28 mouse cellular contexts compared by ENCODE assay signal in the genomic region with DNA sequence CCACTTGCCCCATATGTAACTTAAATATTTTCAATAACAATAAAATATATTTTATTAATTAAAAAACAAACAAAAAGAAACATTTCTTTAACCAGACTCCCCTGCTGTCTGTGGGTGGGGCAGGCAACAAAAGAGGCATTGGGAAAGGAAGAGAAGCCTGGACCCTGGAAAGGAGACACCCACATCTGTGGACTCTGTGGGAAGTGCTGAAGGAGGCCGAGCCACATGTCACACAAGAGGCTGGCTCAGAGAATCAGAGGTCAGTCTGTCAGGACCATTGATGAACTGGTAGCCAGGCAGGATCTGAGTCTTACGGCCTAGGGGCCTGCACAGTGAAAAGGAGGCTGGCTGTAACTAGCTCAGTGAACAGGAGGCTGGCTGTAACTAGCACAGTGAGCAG. TPM values are rescaled to one million over a fixed set of nuclear protein-coding genes. Genes with fewer than 3 reads are reported as not detected.
DNase-seq lines count a peak whose midpoint lies in the region; ATAC-seq and TF ChIP-seq lines count a peak whose summit lies in the region.
"Had no signal": no experiment of that assay in that cellular context is flagged by ENCODE, and none has a peak within 500 bp of the region (broad histone marks: within the 10 kb centered on the region; RNA-seq: fewer than 3 reads in every experiment).

No protein-coding gene starts in this region.

- H3K36me3 ChIP-seq in forebrain, embryonic 10.5 days (replicated peaks), result peaks cover 47% of the 10 kb centered on the region
- H3K36me3 ChIP-seq in forebrain, embryonic 15.5 days, result peaks cover 18% of the 10 kb centered on the region
- peaks cover 42% of the 10 kb centered on the region for H3K36me3 ChIP-seq in midbrain, embryonic 10.5 days
- peaks cover 12% of the 10 kb centered on the region for H3K36me3 ChIP-seq in midbrain, embryonic 11.5 days (ENCODE audit: control insufficient read depth, insufficient read depth, low read length)
- no peaks in the 10 kb centered on the region; the same call in 1 of the 2 replicates for H3K36me3 ChIP-seq in embryonic facial prominence, embryonic 11.5 days (replicated peaks; ENCODE audit: control insufficient read depth, insufficient read depth, low read depth, low read length)

- H3K4me3 ChIP-seq in forebrain, embryonic 10.5 days, result no peak overlapping the region
- H3K4me3 ChIP-seq in forebrain, embryonic 15.5 days, result no peak overlapping the region
- H3K4me3 ChIP-seq in midbrain, embryonic 10.5 days, result no peak overlapping the region
- no peak overlapping the region for H3K4me3 ChIP-seq in midbrain, embryonic 11.5 days (ENCODE audit: low read depth, low read length)
- H3K4me3 ChIP-seq in embryonic facial prominence, embryonic 11.5 days (ENCODE audit: low read depth, low read length), result no peak overlapping the region
- H3K4me3 ChIP-seq in layer of hippocampus, adult 2 months, result no peak overlapping the region
- H3K4me3 ChIP-seq: embryonic facial prominence, embryonic 12.5 days; erythroblast, embryonic 14.5 days; forebrain, embryonic 13.5 days; heart, embryonic 12.5 days; heart, embryonic 15.5 days had no signal

- DNase-seq in forebrain, embryonic 10.5 days (ENCODE audit: extremely low spot score, low spot score), result no peak
- no peak for DNase-seq in midbrain, embryonic 10.5 days (ENCODE audit: low spot score)
- no peak for DNase-seq in midbrain, embryonic 11.5 days (ENCODE audit: low spot score, missing footprints)
- no peak for DNase-seq in embryonic facial prominence, embryonic 11.5 days (ENCODE audit: low spot score)
- DNase-seq in layer of hippocampus, adult 2 months (ENCODE audit: low spot score in 2 of 2), result no peak
- DNase-seq in layer of hippocampus, adult 18-20 months (ENCODE audit: low spot score in 2 of 2), result no peak
- DNase-seq: adrenal gland, adult 8-10 months; adrenal gland, postnatal 25 days; B cell, adult 2 months; cerebellum, adult 11-12 months; cerebellum, adult 9-10 months; forebrain, postnatal 0 days; gastrocnemius, postnatal 25 days; heart, adult 18-20 months; heart, postnatal 10 days; heart, postnatal 36 days had no signal

- H3K9me3 ChIP-seq in forebrain, embryonic 10.5 days, result no peaks in the 10 kb centered on the region
- no peaks in the 10 kb centered on the region for H3K9me3 ChIP-seq in forebrain, embryonic 15.5 days
- no peaks in the 10 kb centered on the region for H3K9me3 ChIP-seq in midbrain, embryonic 10.5 days (replicated peaks)
- H3K9me3 ChIP-seq in midbrain, embryonic 11.5 days (ENCODE audit: control insufficient read depth, low read length), result no peaks in the 10 kb centered on the region
- no peaks in the 10 kb centered on the region for H3K9me3 ChIP-seq in embryonic facial prominence, embryonic 11.5 days (replicated peaks; ENCODE audit: control insufficient read depth, low read length)
- H3K9me3 ChIP-seq: embryonic facial prominence, embryonic 12.5 days; forebrain, embryonic 13.5 days; G1E; heart, embryonic 12.5 days; heart, embryonic 15.5 days had no signal

- peaks cover 6% of the 10 kb centered on the region for H3K4me1 ChIP-seq in forebrain, embryonic 10.5 days
- no peaks in the 10 kb centered on the region for H3K4me1 ChIP-seq in forebrain, embryonic 15.5 days
- H3K4me1 ChIP-seq in midbrain, embryonic 10.5 days, result no peaks in the 10 kb centered on the region
- no peaks in the 10 kb centered on the region for H3K4me1 ChIP-seq in midbrain, embryonic 11.5 days (ENCODE audit: control insufficient read depth, insufficient read depth, low read length)
- no peaks in the 10 kb centered on the region for H3K4me1 ChIP-seq in embryonic facial prominence, embryonic 11.5 days (ENCODE audit: control insufficient read depth, insufficient read depth, low read length)
- H3K4me1 ChIP-seq: forebrain, embryonic 13.5 days; heart, embryonic 12.5 days; heart, embryonic 15.5 days had no signal

- no peak overlapping the region for H3K4me2 ChIP-seq in forebrain, embryonic 15.5 days (replicated peaks)
- H3K4me2 ChIP-seq in midbrain, embryonic 11.5 days, result no peak overlapping the region
- no peak overlapping the region for H3K4me2 ChIP-seq in embryonic facial prominence, embryonic 11.5 days (ENCODE audit: low read depth, low read length)
- H3K4me2 ChIP-seq: embryonic facial prominence, embryonic 12.5 days; forebrain, embryonic 13.5 days; heart, embryonic 12.5 days; heart, embryonic 15.5 days; hindbrain, embryonic 14.5 days had no signal

- H3K9ac ChIP-seq in forebrain, embryonic 15.5 days (replicated peaks), result no peak overlapping the region
- H3K9ac ChIP-seq in midbrain, embryonic 11.5 days (ENCODE audit: low read length), result no peak overlapping the region
- no peak overlapping the region for H3K9ac ChIP-seq in embryonic facial prominence, embryonic 11.5 days (replicated peaks; ENCODE audit: low read length)
- H3K9ac ChIP-seq: embryonic facial prominence, embryonic 12.5 days; forebrain, embryonic 13.5 days; forebrain, postnatal 0 days; heart, embryonic 12.5 days; heart, embryonic 15.5 days; hindbrain, embryonic 14.5 days had no signal

- H3K27me3 ChIP-seq in forebrain, embryonic 10.5 days (ENCODE audit: poor library complexity, severe bottlenecking), result no peaks in the 10 kb centered on the region
- no peaks in the 10 kb centered on the region for H3K27me3 ChIP-seq in forebrain, embryonic 15.5 days
- H3K27me3 ChIP-seq in midbrain, embryonic 10.5 days (ENCODE audit: low read depth, poor library complexity, severe bottlenecking), result no peaks in the 10 kb centered on the region
- H3K27me3 ChIP-seq in midbrain, embryonic 11.5 days (ENCODE audit: control insufficient read depth, insufficient read depth, low read length), result no peaks in the 10 kb centered on the region
- no peaks in the 10 kb centered on the region for H3K27me3 ChIP-seq in embryonic facial prominence, embryonic 11.5 days (ENCODE audit: control insufficient read depth, insufficient read depth, low read length)
- H3K27me3 ChIP-seq: CH12.LX; embryonic facial prominence, embryonic 12.5 days; forebrain, embryonic 13.5 days; heart, embryonic 12.5 days; heart, embryonic 15.5 days; Patski had no signal

- 53% methylated on average over 2 of the region's 2 CpGs for WGBS in forebrain, embryonic 10.5 days
- 34% methylated on average over 2 of the region's 2 CpGs for WGBS in forebrain, embryonic 15.5 days
- 62% methylated on average over 2 of the region's 2 CpGs for WGBS in midbrain, embryonic 10.5 days
- 41% methylated on average over 2 of the region's 2 CpGs for WGBS in midbrain, embryonic 11.5 days
- WGBS in embryonic facial prominence, embryonic 11.5 days, result 36% methylated on average over 2 of the region's 2 CpGs

- ATAC-seq in forebrain, embryonic 15.5 days (replicated peaks), result no peak
- ATAC-seq in midbrain, embryonic 11.5 days (ENCODE audit: low FRiP score), result no peak
- ATAC-seq in embryonic facial prominence, embryonic 11.5 days (replicated peaks; ENCODE audit: insufficient number of reproducible peaks, low FRiP score, low TSS enrichment, low read depth), result peak; percentile 58; the same call in 1 of the 2 replicates
- ATAC-seq: activated CD4-positive, CD25-positive, alpha-beta regulatory T cell, adult 4 months; forebrain, embryonic 13.5 days; forebrain, postnatal 0 days; intestine, postnatal 0 days; Patski had no signal

- TF ChIP-seq CTCF in layer of hippocampus, adult 2 months (conservative IDR thresholded peaks at IDR 0.05), result no peak

- peak overlapping the region; percentile 63 for H3K27ac ChIP-seq in forebrain, embryonic 10.5 days
- no peak overlapping the region for H3K27ac ChIP-seq in forebrain, embryonic 15.5 days (replicated peaks)
- 0 out of 2 replicates have a peak overlapping the region, but pooled peaks have one; percentile 0 for H3K27ac ChIP-seq in midbrain, embryonic 10.5 days (replicated peaks)
- no peak overlapping the region for H3K27ac ChIP-seq in midbrain, embryonic 11.5 days (ENCODE audit: low read depth, low read length)
- no peak overlapping the region for H3K27ac ChIP-seq in embryonic facial prominence, embryonic 11.5 days (replicated peaks; ENCODE audit: low read depth, low read length)
- H3K27ac ChIP-seq in layer of hippocampus, adult 2 months, result no peak overlapping the region
- H3K27ac ChIP-seq: embryonic facial prominence, embryonic 12.5 days; forebrain, embryonic 13.5 days; heart, embryonic 15.5 days; hindbrain, embryonic 14.5 days had no signal

RNA-seq across cellular contexts. Expression of a gene that starts 17.7 kb away (rescaled TPM):
- 14.5 and 15.6 TPM in 2 replicates for polyA plus RNA-seq in forebrain, embryonic 10.5 days (2016; fragmentation: Nextera tagmentation; extraction: Ambion mirVana)
- 5.0 and 6.3 TPM in 2 replicates for polyA plus RNA-seq in forebrain, embryonic 15.5 days (2015; fragmentation: Nextera tagmentation; extraction: Ambion mirVana)
- 14.8 and 15.5 TPM in 2 replicates for polyA plus RNA-seq in midbrain, embryonic 10.5 days (2016; fragmentation: Nextera tagmentation; extraction: Ambion mirVana)
- polyA plus RNA-seq in midbrain, embryonic 11.5 days (2014; fragmentation: Nextera tagmentation; extraction: Ambion mirVana), result 9.5 TPM in 2 replicates
- polyA plus RNA-seq in embryonic facial prominence, embryonic 11.5 days (2014; fragmentation: Nextera tagmentation; extraction: Ambion mirVana), result 11.3 and 11.9 TPM in 2 replicates
- total RNA-seq in layer of hippocampus, adult 2 months (2021), result 1 to 10 TPM; 3.8 to 4.5 TPM
- total RNA-seq in layer of hippocampus, adult 18-20 months (2021), result 1 to 10 TPM; 3.2 to 4.8 TPM

RNA-seq across cellular contexts. Expression of a gene that starts 29.2 kb away (rescaled TPM):
- polyA plus RNA-seq in forebrain, embryonic 10.5 days (2016; fragmentation: Nextera tagmentation; extraction: Ambion mirVana), result 123 TPM in 2 replicates
- polyA plus RNA-seq in forebrain, embryonic 15.5 days (2015; fragmentation: Nextera tagmentation; extraction: Ambion mirVana), result 119 and 128 TPM in 2 replicates
- 129 and 133 TPM in 2 replicates for polyA plus RNA-seq in midbrain, embryonic 10.5 days (2016; fragmentation: Nextera tagmentation; extraction: Ambion mirVana)
- polyA plus RNA-seq in midbrain, embryonic 11.5 days (2014; fragmentation: Nextera tagmentation; extraction: Ambion mirVana), result 115 and 128 TPM in 2 replicates
- polyA plus RNA-seq in embryonic facial prominence, embryonic 11.5 days (2014; fragmentation: Nextera tagmentation; extraction: Ambion mirVana), result 119 and 132 TPM in 2 replicates
- total RNA-seq in layer of hippocampus, adult 2 months (2021), result 10 to 100 TPM; 16.0 to 16.4 TPM
- total RNA-seq in layer of hippocampus, adult 18-20 months (2021), result 10 to 100 TPM; 14.2 to 15.9 TPM

Comparison
In these comparisons a context has a peak if more than half of its experiments do, and no peak if none do; other contexts are left out.
1. H3K27ac ChIP-seq: peak in forebrain, embryonic 10.5 days (single experiment) and midbrain, embryonic 10.5 days (single experiment); none in forebrain, embryonic 15.5 days (single experiment), midbrain, embryonic 11.5 days (single experiment), embryonic facial prominence, embryonic 11.5 days (single experiment) and layer of hippocampus, adult 2 months (single experiment).